Mouse (Mus musculus): ENCODE data around the gene Fam241a.

Fam241a gene

DNA sequence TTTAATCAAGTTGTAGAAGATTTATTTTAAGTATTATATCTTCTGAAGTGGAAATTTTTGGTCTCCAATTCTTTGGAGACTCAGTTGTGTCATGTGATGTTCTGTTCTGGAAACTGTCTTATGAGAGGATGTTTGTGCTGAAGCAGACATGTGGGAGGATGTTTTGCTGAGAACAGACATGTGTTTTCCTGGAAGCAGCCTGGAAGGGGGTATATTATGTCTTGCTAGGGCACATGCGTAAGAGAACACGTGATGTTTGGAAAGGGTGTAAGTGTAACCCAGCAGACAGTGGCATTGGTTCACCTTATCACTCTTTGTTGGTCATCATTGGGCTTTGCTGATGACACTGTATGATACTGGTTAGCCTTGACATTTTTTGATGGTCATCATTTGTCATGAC, 20.6 kb downstream of the Fam241a start:
- no peak for DNase-seq (ENCODE audit: low read depth, low spot score)

DNA sequence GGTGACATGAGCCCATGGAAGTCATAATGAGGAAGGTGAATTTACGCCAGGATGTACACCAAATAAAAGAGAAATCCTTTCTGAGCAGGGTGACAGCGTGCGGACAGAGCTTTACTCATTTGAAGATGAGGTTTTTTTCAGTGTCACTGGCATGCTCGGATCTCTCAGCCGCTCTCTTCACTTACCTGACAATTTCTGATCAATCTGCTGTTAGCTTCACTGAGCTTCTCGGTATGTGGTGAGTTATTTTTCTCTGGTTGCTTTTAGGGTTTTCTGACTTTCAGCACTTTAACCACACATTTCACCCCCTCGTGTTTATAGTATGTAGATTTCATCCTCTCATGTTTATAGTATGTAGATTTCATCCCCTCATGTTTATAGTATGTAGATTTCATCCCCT, 21.1 kb downstream of the Fam241a start:
- no peak for DNase-seq (ENCODE audit: low read depth, low spot score)

GRCm38 (mm10) chr3:127874254-127874883, 21.8 kb downstream of the Fam241a start:
- DNase-seq (ENCODE audit: low read depth, low spot score), result no peak

DNA sequence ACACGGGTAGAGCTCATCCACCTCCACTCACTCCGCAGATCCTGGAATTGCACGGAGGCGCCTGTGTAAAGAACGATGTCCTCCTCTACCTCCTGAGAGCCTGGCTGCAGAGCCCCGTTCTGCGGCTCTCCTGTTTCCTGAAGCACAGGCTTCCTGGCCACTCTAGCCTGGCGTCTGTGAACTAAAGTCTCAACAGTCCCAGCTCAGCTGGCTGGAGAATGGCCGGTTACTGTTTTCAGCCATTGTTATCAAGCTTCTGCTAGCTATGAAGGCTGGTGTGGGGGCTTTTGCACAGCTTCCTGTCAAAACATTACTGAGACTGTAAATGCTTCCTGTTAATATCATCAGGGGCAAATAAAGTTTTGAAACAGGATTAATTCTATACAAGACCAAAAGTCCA, 24.5 kb downstream of the Fam241a start:
- DNase-seq (ENCODE audit: low read depth, low spot score), result no peak

GRCm38 (mm10) chr3:127868880-127869279, 27.2 kb downstream of the Fam241a start:
- DNase-seq (ENCODE audit: low read depth, low spot score), result no peak

DNA sequence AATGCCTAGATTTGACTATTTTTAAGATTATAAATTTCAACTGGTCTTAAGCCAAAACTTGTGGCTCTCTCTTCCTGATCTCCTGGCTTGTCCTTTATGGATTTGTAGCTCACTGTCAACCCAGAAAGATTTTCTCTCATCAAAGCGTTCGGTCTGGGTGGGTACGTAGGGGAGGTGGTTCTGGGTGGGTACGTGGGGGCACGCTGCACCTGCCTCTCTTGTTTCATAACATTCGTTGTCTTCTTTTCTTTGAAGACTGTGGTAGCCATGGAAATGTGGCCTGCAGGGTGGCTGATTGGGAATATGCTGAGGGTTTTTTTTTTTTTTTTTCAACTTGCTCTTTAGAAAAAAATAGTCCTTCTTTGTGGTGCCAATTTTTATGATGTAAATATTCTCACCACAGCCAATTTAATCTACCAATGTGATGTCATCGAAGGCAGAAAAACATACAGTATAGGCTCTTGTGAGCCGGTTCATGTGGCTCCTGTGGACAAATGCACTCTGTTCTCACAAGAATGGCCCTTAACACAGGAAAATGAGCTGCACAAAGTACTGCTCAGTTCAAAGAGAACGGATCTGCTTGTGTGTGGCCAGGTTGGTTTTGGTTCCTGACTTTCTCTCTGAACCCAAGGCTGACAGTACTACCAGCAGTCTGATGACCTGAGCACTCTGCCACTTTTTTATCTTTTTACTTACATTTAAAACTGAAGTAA, 27.9 kb downstream of the Fam241a start:
- DNase-seq (ENCODE audit: low read depth, low spot score), result no peak

DNA sequence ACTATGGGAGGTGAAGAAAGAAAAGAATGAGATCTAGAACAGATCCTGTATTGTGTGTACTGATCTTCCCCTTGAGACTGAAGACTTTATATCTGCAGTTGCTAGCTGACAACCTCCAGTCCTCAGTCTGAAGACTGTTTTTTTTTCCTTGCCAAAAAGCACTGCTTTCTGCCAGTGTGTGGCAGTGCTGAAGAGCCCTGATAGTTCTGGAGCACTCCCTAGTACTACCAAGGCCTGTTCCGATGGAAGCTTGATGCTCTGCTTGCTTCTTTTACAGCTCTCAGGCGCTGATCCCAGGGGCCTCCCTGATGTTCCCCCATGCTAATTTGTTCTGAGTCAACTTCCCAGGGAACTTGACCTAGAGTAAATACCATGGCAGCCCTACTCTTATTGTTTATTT, 31.9 kb downstream of the Fam241a start:
- no peak for DNase-seq (ENCODE audit: low read depth, low spot score)

DNA sequence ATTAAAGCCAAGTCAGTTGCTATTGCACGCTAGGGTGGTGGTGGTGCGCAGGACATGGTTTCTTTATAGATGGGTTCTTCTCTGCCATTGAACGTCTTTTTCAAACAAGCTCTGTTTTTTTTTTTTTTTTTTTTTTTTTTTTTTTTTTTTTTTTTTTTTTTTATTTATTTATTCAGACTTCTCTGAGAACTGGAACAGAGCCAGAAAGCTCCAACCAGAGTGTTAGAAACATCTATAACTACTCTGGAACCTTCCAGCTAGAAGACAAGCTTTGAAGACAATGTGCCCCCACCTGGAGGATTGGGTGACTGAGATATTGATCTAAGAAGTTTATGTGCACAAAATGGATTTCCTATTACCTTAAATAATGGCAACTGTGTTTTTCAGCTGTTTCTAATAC, 32.6 kb downstream of the Fam241a start:
- DNase-seq (ENCODE audit: low read depth, low spot score), result no peak

DNA sequence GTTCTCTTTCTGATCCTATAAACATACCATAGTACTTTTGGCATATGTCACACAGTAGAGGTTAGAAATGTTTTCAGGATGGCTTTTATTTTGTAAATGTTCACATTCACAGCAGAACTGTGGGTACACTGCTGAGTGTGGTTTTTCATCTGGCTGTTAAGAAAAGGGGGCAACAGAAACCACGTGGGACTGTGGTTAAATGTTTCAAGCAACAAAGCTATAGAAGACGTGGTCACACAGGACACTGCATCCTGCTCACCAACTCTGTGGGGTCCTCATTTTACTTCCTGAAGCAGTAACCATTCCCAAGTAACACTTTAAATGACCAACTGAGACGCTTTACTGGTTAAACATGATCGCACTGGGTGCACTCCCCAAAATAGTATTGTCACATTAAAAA, 33.6 kb downstream of the Fam241a start:
- DNase-seq (ENCODE audit: low read depth, low spot score), result no peak

DNA sequence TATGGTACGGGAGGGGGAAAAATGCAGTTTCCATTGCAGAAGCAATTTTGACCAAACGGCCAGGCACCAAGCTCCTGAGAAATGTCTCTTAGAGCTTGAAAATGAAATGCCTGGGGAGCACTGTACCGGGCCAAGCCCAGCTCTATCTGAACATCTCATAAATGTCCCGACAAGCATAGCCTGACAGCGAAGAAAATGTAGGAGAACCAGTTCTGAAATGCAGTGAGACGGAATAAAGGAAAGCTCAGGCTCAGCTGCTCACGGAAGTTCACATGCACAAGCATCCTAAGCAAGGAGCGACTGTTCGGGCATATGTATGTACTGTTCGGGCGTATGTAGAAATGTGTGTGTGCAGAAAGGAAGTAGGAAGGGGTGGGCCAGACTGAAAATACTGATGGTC, 34.8 kb downstream of the Fam241a start:
- no peak for DNase-seq (ENCODE audit: low read depth, low spot score)

GRCm38 (mm10) chr3:127853431-127854206, 42.5 kb downstream of the Fam241a start:
- DNase-seq (ENCODE audit: low read depth, low spot score), result peak; percentile 28

DNA sequence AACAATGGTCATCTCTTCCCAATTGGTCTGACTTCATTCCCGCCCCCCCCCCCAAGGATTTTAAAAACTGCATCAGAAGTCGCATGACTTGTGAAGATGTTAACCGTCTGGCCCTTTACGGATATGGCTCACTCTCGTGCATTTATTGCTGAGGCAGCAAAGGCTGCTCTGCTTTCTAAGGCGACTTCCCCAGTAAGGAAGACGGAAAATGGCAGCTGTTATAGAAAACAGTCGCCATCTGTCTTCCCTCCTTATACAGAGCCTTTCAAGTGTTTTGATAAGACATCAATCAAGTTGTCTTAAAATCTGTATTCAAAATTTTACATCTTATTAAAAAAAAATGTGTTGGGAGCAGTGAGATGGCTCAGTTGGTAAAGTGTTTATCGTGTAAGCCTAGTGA, 43.4 kb downstream of the Fam241a start:
- DNase-seq (ENCODE audit: low read depth, low spot score), result no peak

GRCm38 (mm10) chr3:127850776-127851646, 45.1 kb downstream of the Fam241a start:
- no peak for DNase-seq (ENCODE audit: low read depth, low spot score)

DNA sequence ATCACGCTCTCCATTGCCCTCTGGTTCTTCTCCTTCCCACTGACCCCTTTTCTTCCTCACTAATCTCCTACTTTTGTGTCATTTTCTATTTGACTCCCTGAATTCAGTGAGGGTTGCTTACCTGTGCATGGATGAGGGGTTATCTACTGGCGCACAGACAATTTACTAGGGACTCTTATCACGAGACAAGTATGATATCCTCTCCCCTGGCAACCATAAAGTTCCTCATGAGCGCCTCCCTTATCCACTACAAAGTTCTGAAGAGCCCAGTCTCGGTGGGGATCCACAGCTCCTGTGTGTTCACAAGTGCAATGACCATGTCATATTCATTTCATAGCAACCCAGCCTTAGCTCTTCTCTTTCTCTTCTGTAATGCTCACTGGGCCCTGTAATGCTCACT, 46.2 kb downstream of the Fam241a start:
- no peak for DNase-seq (ENCODE audit: low read depth, low spot score)

DNA sequence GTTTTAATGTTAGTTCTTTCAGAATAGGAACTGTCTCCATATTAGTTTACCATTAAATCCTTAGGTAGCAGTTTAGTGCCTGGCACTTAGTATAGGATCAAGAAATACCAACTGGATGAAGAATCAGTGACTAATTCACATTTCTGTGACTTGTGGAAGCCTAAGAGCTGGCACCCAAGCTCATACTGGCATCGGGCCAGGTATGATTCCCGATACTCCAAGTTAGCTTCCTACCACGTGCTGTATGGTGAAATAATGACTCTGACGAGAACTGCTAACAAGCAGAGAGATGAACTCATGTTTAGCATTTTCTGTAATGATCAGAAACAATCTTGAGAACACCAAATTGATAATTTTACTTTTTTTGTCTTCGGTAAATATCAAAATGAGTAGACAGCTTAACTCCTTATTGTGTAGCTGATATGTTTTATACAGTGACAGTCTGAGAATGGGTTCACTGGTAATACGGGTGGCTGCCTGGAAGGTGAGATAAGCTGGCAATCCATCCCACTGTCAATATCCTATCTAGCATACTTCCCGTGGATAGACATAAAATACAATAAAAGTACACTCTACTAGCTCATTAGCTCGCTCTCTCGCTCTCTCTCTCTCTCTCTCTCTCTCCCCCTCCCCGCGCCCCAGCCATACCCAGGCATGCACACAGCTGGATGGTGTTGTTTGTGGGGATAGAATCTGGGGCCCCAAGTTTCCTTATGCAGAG, 47.9 kb downstream of the Fam241a start:
- DNase-seq (ENCODE audit: low read depth, low spot score), result no peak

DNA sequence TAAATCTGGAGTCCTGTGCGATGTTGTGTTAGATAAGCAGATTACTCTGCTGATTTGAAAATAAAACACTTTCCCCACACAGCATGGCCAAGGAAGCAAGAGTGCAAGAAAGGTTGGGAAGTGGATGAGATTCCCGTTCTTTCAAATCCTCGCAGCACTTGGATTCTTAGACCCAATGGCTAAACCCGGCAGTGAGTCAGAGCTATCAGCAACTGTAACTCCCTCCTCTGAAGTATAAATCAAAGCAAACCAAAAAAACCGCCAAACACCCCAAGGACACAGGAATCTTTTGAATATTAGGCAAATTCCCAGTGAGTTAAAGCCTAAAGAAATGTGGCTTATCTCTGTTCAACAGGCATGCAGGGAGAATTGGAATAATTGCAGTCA, 52.2 kb downstream of the Fam241a start:
- DNase-seq (ENCODE audit: low read depth, low spot score), result no peak

GRCm38 (mm10) chr3:127843324-127843940, 52.7 kb downstream of the Fam241a start:
- DNase-seq (ENCODE audit: low read depth, low spot score), result no peak

DNA sequence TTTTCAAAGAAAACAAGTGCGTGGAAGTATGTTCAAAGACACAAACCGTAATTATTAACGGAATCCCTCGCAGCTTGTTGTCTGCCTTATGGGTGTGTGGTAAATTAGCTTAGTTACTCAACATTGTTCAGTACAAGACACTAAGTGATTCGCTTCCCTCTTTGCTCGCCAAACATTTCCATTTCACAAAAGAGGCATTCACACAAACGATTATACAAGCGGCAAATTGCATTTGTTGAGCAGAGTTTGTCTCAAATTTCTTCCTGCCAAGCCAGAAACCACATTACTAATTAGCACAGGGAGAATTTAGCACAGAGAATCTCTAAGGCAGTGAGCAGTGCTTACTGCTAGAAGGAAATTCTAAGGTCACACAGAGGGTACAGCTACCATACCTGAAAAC, 54.2 kb downstream of the Fam241a start:
- no peak for DNase-seq (ENCODE audit: low read depth, low spot score)

DNA sequence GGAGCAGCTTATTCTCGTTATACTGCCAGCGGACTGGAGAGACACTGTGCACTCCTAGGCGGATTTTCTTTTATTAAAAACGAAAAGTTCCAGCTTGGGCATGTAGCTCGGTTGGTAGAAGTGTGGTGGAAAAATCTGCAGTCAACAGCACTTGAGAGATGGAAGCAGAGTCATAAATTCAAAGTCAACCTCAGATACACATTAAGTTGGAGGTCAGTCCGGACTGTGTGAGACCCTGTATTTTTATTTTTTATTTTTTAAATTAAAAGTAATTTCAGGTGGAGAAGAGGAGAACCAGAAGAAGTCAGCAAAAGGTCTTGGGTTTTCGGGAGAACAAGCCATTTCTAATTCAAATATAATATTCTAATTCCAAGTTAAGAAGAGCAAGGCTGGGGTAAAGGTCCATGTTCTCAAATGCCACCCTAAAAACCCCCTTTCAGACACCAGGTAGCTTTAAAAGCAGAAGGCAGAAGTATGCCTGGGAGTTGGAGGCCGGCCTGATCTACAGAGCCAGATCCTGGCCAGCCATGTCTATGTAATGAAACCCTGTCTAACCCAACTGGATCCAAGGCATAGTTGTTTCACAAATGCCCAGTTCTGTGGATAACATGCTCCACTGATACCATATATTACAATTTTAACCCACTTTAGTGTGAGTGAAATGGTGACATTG, 58.0 kb downstream of the Fam241a start:
- DNase-seq (ENCODE audit: low read depth, low spot score), result no peak

All from retina, postnatal 7 days (tissue).